Mouse (Mus musculus): ENCODE measurements around the gene Rfx8.
A peak's percentile ranks its signal among the peaks of the same experiment; 100 is the strongest.

Gene Rfx8

GRCm38 (mm10) chr1:39720632-39721350 is at the start of gene Rfx8:
Rfx8 (minus strand) TSS chr1:39720997.
- DNase-seq (ENCODE audit: low spot score in 2 of 2) = no peak

- DNase-seq (ENCODE audit: low spot score in 2 of 2) = no peak
These were observed 49.6 kb upstream of the Rfx8 start for GRCm38 (mm10) chr1:39770436-39770835.

DNA sequence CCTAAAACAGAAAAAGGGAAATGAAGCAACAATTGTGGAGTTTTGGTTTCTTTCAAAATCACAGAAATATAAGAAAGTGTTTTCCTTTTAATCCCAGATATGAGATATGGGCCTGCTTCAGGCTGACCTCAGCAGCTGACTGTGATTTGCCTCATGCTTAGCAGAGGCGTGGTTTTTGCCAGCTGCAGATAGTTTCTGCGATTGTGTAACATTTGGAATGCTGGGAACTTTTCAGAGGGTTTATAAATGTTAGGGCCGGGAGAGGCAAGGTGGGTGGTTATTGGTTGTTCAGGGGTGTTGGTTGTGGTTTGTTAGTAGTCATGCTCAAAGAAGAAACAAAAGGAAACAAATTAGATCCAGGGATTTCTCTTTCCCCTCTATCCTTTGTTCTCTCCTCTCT is 47.2 kb upstream of the Rfx8 start:
- DNase-seq (ENCODE audit: low spot score in 2 of 2) = no peak

DNA sequence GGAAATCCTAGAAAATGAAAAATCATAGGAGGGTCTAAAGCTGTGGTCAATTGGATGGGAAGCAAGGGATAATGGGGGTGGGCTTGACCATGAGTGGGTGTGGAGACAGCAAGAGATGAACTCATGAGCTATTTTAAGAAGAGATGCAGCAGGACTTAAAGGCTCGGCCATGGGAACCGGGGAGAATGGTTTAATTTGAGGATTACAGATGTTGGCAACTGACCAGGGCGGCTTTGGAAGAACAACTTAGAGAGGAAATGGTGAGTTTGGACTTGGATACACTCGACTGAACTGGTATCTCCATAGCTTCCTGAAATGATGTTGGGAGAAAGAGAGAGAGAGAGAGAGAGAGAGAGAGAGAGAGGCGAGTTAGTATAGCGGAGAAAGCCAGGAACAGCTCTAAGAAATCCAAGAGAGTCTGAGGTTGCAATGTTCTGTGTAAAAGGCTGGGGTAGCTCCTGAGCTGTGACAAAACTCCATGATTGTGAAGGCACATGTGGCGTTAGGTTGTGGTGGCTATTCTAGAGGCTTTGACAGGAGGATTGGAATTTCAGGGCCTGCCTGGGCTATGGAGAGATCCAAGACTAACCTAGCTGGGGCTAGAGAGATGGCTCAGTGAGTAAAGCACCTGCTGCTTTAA is 45.2 kb upstream of the Rfx8 start:
- DNase-seq (ENCODE audit: low spot score in 2 of 2) = no peak

DNA sequence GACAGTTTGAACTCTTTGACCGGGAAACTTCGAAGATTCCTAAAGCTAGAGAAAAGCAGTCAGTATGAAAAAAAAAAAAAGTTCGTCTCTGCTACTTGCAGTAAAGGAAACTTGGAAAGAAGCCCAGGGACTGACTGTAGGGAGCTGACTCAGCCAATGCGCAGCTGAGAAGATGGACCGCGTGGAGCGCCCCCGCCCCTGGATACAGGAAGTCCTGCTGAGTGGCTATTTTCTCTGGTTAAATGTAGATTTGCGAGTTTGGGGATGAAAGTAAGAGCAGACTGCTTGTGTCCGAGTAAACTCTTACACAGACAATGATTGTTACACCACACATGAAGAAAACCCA is 41.2 kb upstream of the Rfx8 start:
- peak in 1 of 2 experiments; percentile 28 for DNase-seq (ENCODE audit: low spot score in 2 of 2)

- no peak for DNase-seq (ENCODE audit: low spot score in 2 of 2)
These were observed 40.6 kb upstream of the Rfx8 start for GRCm38 (mm10) chr1:39761211-39762024.

GRCm38 (mm10) chr1:39760181-39760715 is 39.5 kb upstream of the Rfx8 start:
- DNase-seq (ENCODE audit: low spot score in 2 of 2) = no peak

DNA sequence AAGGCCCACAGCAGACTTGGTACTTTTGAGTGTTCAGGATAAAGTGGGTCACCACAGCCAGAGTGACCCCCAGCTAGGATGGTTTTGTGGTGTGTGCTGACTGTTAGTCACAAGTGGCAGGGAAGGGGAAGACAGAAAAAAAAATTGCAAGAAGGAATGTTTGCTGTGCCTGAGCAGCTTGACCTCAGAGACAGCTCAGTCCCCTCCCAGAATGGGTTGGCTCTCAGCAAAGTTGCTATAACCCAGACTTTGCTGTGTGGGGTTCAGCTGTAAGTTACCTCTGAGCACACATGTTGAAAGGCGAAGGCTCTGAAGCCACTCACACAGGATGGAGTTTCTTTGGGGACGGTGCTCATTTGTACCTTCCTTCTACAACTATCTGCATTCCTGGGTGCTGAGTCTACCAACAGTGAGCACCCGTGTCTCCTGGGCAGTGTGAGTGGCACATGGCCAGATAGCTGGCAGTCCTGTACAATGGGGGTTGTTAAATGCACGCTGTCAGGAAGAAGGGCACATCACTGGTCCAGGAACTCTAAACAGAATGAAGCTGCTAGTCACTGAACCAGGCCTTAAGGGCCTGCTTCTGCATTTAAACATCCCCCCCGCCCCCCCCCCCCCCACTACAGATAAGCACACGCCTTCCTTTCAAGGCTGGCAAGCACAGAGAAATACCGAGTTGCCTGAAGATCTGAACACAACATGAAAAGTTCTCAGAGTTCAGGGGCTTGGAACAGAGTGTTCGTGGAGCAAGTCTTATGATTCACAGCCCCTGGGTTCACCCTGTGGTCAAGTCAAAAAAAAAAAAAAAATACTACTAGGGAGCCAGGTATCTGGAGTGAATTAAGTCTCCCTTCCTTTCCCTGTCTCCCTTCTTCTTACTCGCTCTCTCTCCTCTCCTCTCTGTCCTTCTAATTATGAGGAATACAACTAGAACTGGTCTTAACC is 38.7 kb upstream of the Rfx8 start:
- DNase-seq (ENCODE audit: low spot score in 2 of 2) = no peak

DNA sequence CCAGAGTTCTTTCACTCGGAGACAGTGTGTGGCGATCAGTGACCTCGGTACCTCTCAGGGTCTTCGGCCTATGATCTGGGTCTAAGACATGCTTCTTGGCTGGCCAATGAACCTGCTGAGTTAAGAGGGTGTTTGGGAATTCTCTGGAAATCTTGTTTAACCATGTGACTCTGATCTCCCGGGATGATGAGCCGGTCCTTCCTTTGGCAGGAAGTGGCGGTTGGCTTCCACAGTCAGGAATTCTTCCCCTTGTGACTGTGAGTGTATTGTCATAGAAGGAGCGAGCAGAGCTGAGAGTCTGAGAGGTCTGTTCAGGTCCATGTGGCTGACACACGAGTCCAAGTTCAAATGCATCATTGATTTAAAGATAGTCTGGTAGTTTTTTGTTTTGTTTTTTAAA is 37.4 kb upstream of the Rfx8 start:
- DNase-seq (ENCODE audit: low spot score in 2 of 2) = no peak

DNA sequence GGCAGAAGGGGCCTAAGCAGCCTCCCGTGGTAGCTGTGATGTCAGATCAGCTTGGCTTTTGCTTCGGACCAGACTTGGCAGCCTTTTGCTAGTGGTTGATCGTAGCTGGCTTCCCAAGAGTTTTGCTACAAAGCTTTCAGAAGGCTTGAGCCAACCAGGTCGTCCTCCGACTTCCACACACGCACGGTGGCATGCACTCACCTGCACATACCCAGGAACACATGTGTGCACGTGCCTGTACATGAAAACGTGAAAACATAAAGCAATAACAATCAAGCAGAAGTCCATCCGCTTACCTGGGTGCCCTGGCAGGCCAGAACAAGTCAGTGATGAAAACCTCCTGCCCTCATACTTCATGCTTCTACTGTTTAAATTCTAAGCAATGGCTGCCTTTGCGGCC is 36.2 kb upstream of the Rfx8 start:
- DNase-seq (ENCODE audit: low spot score in 2 of 2) = no peak

GRCm38 (mm10) chr1:39754224-39754957 is 33.6 kb upstream of the Rfx8 start:
- peak in 1 of 2 experiments; percentile 22 for DNase-seq (ENCODE audit: low spot score in 2 of 2)

DNA sequence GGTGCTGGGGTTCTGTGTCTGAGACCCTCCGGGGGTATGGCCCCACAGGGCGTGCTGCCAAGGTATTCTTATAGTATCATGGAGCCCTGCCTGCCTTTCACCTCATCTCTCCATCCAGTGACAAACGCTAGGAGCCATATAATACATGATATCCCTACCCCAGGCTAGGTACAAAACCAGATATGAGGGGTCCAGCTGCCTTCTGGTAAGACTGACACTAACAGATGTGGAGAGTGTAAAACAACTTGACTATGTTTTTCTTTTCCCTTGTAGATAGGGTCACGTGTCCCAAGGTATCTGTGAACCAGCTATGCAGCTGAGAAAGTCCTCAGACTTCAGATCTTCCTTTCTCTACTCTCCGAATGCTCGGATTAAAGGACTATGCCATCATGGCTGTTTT is 30.7 kb upstream of the Rfx8 start:
- no peak for DNase-seq (ENCODE audit: low spot score in 2 of 2)

DNA sequence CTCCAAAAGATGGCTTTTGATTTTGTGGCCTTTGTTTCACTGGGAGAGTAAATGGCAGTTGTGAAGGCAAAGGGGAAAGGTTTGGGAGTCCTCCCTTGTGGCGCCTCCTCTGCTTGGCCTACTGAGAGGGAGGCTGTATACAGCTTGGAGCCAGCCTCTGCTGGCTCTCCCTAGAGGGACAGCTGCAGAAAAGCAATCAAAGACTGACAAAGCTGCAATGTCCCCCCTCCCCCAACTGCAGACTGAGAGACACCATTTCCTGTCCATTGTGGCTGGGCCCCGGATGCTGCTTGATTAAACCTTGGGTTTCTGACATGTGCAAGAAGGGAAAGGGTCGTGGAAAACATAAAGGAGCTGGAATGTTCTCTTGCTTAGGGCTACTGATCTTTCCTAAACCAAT is 28.9 kb upstream of the Rfx8 start:
- no peak for DNase-seq (ENCODE audit: low spot score in 2 of 2)

GRCm38 (mm10) chr1:39749214-39749613 is 28.4 kb upstream of the Rfx8 start:
- no peak for DNase-seq (ENCODE audit: low spot score in 2 of 2)

GRCm38 (mm10) chr1:39748666-39749065 is 27.9 kb upstream of the Rfx8 start:
- no peak for DNase-seq (ENCODE audit: low spot score in 2 of 2)

DNA sequence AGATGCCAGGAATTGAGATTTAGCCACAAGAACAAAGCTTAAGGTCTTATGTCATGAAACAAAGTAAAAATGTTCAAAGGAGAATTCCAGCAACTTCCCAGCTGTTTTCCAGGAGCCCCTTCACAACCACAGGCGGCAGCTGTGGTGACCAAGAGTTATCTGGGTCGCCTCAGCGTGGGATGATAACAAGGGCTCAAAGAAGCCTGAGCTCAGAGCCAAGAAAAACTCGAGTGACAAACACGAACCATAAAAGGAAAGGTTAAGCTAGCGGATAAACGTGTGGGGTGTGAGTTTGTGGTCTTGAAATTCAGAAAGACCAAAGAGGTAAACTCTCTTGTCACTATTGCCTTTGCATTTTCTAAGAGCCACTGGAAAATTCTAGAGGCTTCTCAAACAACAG is 25.7 kb upstream of the Rfx8 start:
- no peak for DNase-seq (ENCODE audit: low spot score in 2 of 2)

DNA sequence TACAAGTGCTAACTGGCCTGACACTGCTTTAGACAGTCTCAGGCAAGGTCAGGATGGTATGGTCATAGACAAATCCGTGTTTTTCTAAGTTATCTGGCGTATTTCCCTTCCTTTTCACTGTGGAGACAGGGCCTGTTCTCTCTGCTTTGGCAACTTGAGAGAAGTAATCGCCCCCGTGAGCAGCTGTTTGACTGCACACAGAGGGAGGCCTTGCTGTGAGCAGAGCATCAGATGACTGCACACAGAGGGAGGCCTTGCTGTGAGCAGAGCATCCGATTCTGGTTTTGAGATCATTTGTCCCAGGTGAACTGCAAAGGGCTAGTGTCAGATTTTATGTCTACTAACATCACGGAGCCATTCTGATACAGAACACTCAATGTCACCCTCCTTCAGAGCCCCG is 20.2 kb upstream of the Rfx8 start:
- no peak for DNase-seq (ENCODE audit: low spot score in 2 of 2)

GRCm38 (mm10) chr1:39740002-39740401 is 19.2 kb upstream of the Rfx8 start:
- no peak for DNase-seq (ENCODE audit: low spot score in 2 of 2)

GRCm38 (mm10) chr1:39735927-39736604 is 15.3 kb upstream of the Rfx8 start:
- DNase-seq (ENCODE audit: low spot score in 2 of 2) = no peak

DNA sequence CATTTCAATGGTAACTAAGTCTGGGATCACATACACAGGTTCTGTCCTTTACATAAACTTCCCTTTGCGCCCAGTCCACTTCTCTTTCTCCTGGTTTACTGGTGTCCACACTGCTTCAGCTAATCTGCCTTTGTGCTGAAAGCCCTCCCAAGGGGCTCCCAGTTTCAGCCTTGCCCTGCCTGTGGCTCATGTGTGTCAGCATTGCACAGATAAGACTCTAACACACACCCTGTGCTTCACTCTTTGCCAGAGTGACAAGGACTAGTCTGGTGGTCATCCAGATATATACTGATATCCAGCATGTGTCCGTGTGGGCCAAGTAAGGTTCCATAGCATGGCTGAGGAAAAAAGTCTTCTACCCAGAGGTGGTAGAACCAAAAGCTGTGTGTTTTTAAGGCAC is 14.7 kb upstream of the Rfx8 start:
- DNase-seq (ENCODE audit: low spot score in 2 of 2) = no peak

Measured in spleen, postnatal 14 days (tissue).